Mouse (Mus musculus) stomach, adult 2 months (tissue): ENCODE measurements around the gene Slc25a1. TPM values are rescaled to one million over a fixed set of nuclear protein-coding genes. Genes with fewer than 3 reads are reported as not detected.

ENCODE experiments used
- polyA plus RNA-seq: library from polyadenylated mRNA; depleted of rRNA; stranded (reverse); fragments of >200 nt; gene quantifications from 2 replicates; pipeline ENCODE4 v1.2.3, GENCODE M21; 2012; rRNA removed

Slc25a1 gene
- polyA plus RNA-seq: 211 and 252 TPM in 2 replicates

GRCm38 (mm10) chr16:17928087-17928580 lies at the start of gene Slc25a1:
Slc25a1 (minus strand) TSS chr16:17928219.

GRCm38 (mm10) chr16:17914307-17915249 lies 13.4 kb downstream of the Slc25a1 start, which contains the start of gene Gsc2:
Gsc2 (minus strand) TSS chr16:17915059.

GRCm38 (mm10) chr16:17911052-17911595 lies 16.9 kb downstream of the Slc25a1 start, which contains the start of gene Ess2:
Ess2 (minus strand) TSS chr16:17911348.

GRCm38 (mm10) chr16:17898462-17898861 lies 29.6 kb downstream of the Slc25a1 start, which contains the start of the genes Dgcr2 and Tssk2:
Dgcr2 (minus strand) TSS chr16:17898562.
Tssk2 (plus strand) TSS chr16:17898637.

GRCm38 (mm10) chr16:17893923-17894322 lies 34.1 kb downstream of the Slc25a1 start, which contains the start of gene Tssk1:
Tssk1 (plus strand) TSS chr16:17894223.

GRCm38 (mm10) chr16:17891567-17891959 lies 36.5 kb downstream of the Slc25a1 start, which contains the start of gene Gm20518:
Gm20518 (minus strand) TSS chr16:17891671.

Other genes starting within 250 kb of the Slc25a1 start
- 55.4 and 63.7 TPM in 2 replicates for gene Med15, start 195.3 kb downstream of the Slc25a1 start, polyA plus RNA-seq
- gene Klhl22, start 168.6 kb downstream of the Slc25a1 start, polyA plus RNA-seq: 29.5 and 32.8 TPM in 2 replicates
- gene Scarf2, start 130.9 kb downstream of the Slc25a1 start, polyA plus RNA-seq: 25.6 and 36.5 TPM in 2 replicates
- gene B830017H08Rik, start 95.1 kb downstream of the Slc25a1 start, polyA plus RNA-seq: 0.04 TPM in 1 of 2 replicates, not detected in the other
- 9.3 and 11.1 TPM in 2 replicates for gene Car15, start 89.9 kb downstream of the Slc25a1 start, polyA plus RNA-seq
- gene Gm20518, start 36.5 kb downstream of the Slc25a1 start, polyA plus RNA-seq: 0.75 and 1.1 TPM in 2 replicates
- 0.02 and 0.05 TPM in 2 replicates for gene Tssk1, start 34.0 kb downstream of the Slc25a1 start, polyA plus RNA-seq
- 75.6 and 87.2 TPM in 2 replicates for gene Dgcr2, start 29.7 kb downstream of the Slc25a1 start, polyA plus RNA-seq
- gene Tssk2, start 29.6 kb downstream of the Slc25a1 start, polyA plus RNA-seq: not detected in 2 replicates
- gene Ess2, start 16.9 kb downstream of the Slc25a1 start, polyA plus RNA-seq: 9.9 and 10.7 TPM in 2 replicates
- 1.9 and 3.6 TPM in 2 replicates for gene Gsc2, start 13.2 kb downstream of the Slc25a1 start, polyA plus RNA-seq
- gene Vpreb2, start 52.2 kb upstream of the Slc25a1 start, polyA plus RNA-seq: not detected in 2 replicates
- 32.9 and 53.4 TPM in 2 replicates for gene Dgcr6, start 124.6 kb upstream of the Slc25a1 start, polyA plus RNA-seq
- gene Prodh, start 162.0 kb upstream of the Slc25a1 start, polyA plus RNA-seq: 17.1 and 18.7 TPM in 2 replicates
- 8.3 and 11.5 TPM in 2 replicates for gene Rtn4r, start 199.4 kb upstream of the Slc25a1 start, polyA plus RNA-seq